Mouse (Mus musculus) gastrocnemius, postnatal 10 days (tissue): ENCODE measurements around the gene Gm17577. TPM values are rescaled to one million over a fixed set of nuclear protein-coding genes. Genes with fewer than 3 reads are reported as not detected.
"Not testable (repeated sequence)": the region's sequence is repeated elsewhere in the genome, so short reads cannot be mapped to it uniquely, and the experiment has no call there.

Experiments
- DNase-seq: peaks from one replicate; pipeline ENCODE4 v3.0.0; 2021; ENCODE audit warnings: mixed read lengths
- long read RNA-seq, 2 experiments: library from polyadenylated mRNA; stranded (forward); transcript quantifications; one replicate each; pipeline ENCODE4 v2.0.0; 2021
- total RNA-seq, 2 experiments: library from RNA; stranded (reverse); gene quantifications; 2 replicates each; pipeline ENCODE4 v1.2.3; 2021

The Gm17577 gene
- total RNA-seq = not detected
- long read RNA-seq, experiment 1 = 0 reads
- long read RNA-seq, experiment 2 = 0 reads

GRCm38 (mm10) chrX:123246807-123247206 is at the start of gene Gm17577:
TSS of gene Gm17577 (minus strand) at chrX:123246907.
- DNase-seq = not testable (repeated sequence)

GRCm38 (mm10) chrX:123222381-123222780 is 24.3 kb downstream of the Gm17577 start, which contains the start of gene Srsx:
TSS of gene Srsx (minus strand) at chrX:123222481.
- DNase-seq = not testable (repeated sequence)

Other genes with a start within 250 kb of the Gm17577 start
- not detected for gene Gm17521, start 217.2 kb downstream of the Gm17577 start, total RNA-seq
- gene Cldn34c1, start 143.4 kb downstream of the Gm17577 start, total RNA-seq = 1 to 10 TPM; 2.4 to 4.2 TPM
- not detected for gene Srsx, start 24.4 kb downstream of the Gm17577 start, total RNA-seq